Mouse (Mus musculus): ENCODE measurements around the gene Dstn.

Dstn gene
- long read RNA-seq, experiment 1, transcript Dstn-201 (4 exons, 1,911 nt): major isoform, 304 of 328 reads
- long read RNA-seq, experiment 1, partial matches to known transcripts: 17 of 328 reads
- long read RNA-seq, experiment 1, other reads (novel, unspliced or antisense): 7 of 328 reads
- long read RNA-seq, experiment 2, transcript Dstn-201 (4 exons, 1,911 nt): major isoform, 206 of 232 reads
- long read RNA-seq, experiment 2, partial matches to known transcripts: 11 of 232 reads
- long read RNA-seq, experiment 2, other reads (novel, unspliced or antisense): 15 of 232 reads

- intact Hi-C loops (cut with DNase I): loop anchor here (5.0 kb wide), 1 partner anchor 38 kb away; no protein-coding TSS in a partner anchor
These were observed at the start of gene Dstn for GRCm38 (mm10) chr2:143914760-143915599. Dstn (plus strand) TSS chr2:143915320.

DNA sequence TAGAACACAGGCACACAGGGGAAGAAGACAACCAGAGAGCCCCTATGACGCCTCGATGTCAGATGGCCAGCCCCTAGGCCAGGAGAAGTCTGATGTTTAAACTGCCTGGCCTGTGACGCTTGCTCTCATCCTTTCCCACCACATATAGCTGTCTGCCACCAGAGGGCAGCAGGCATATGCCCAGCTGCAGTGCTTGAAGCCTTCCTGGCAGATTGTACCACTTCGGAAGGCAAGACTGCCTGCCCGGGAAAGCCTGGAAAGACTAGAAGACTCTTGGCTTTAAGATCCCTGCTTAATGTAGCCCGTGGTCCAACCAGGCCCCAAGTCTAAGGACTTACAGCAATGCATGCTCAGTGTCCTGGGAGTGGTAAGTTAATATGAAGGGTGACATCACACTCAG lies 47.8 kb upstream of the Dstn start:
- intact Hi-C loops (cut with DNase I): loop anchor here (2.0 to 10.0 kb wide), 4 partner anchors 77 to 417 kb away; no protein-coding TSS in a partner anchor

- intact Hi-C loops (cut with DNase I): no loop called here
These were observed 44.0 kb upstream of the Dstn start for GRCm38 (mm10) chr2:143870936-143871688.

GRCm38 (mm10) chr2:143876026-143876425 lies 39.1 kb upstream of the Dstn start:
- intact Hi-C loops (cut with DNase I): loop anchor here (5.0 kb wide), 1 partner anchor 41 kb away; the partner anchor contains the start of gene Dstn

GRCm38 (mm10) chr2:143876929-143877632 lies 38.0 kb upstream of the Dstn start:
- intact Hi-C loops (cut with DNase I): loop anchor here (5.0 kb wide), 1 partner anchor 40 kb away; the partner anchor contains the start of gene Dstn

GRCm38 (mm10) chr2:143879311-143879710 lies 35.8 kb upstream of the Dstn start:
- intact Hi-C loops (cut with DNase I): loop anchor here (5.0 kb wide), 1 partner anchor 38 kb away; the partner anchor contains the start of gene Dstn

DNA sequence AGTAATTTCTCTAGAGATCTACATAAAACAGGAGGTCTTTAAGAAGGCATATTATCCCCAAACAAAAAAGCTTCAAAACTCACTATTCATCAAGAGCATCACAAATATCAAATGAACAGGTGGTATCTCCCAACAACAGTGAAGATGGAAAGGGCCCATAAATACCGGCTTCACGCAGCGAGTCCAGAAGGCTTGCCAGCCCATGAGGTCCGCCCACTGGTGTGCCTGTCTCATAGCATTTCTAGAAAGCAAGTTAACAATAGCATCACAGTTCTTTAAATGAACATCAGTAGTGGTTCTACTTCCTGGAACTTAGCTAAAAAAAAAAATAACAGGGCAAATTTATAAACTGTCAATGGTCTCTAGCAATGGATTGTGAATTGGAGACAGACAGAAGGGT lies 33.1 kb upstream of the Dstn start:
- intact Hi-C loops (cut with DNase I): no loop called here

DNA sequence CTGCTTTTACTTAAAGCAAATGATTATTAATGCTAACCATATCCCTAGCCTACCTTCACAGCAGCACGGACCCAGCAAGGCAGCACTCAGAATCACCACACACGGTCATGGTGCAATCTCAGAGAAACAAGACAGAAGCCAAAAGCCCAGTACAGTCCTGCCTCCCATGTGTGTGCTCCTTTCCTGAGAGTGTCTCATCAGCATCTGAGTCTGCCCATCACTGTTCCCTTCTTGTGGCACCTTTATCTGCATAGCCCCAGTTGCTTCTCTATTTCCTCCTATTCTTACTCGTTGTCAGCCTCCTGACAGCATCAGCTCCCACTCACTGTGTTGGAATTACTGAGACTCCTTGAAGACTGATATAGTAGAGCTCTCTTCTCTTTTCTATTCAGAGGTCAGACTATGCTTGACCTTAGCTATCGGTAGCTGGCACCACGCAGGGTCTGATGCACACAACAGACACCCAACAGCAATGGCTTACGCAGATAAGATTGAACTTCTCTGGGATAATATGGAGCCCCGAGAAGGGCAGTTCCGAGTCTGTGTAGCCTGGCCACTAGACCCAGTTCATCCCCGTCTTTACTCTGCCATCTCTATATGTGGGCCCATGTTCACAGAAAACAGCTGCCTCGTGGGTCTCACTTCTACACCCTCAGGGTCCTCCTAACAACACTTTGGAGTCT lies 32.4 kb upstream of the Dstn start:
- intact Hi-C loops (cut with DNase I): no loop called here

- intact Hi-C loops (cut with DNase I): no loop called here
These were observed 25.8 kb upstream of the Dstn start for GRCm38 (mm10) chr2:143889131-143889859.

- intact Hi-C loops (cut with DNase I): no loop called here
These were observed 25.2 kb upstream of the Dstn start for GRCm38 (mm10) chr2:143889860-143890433.

- intact Hi-C loops (cut with DNase I): no loop called here
These were observed 23.6 kb upstream of the Dstn start for GRCm38 (mm10) chr2:143891302-143892048.

DNA sequence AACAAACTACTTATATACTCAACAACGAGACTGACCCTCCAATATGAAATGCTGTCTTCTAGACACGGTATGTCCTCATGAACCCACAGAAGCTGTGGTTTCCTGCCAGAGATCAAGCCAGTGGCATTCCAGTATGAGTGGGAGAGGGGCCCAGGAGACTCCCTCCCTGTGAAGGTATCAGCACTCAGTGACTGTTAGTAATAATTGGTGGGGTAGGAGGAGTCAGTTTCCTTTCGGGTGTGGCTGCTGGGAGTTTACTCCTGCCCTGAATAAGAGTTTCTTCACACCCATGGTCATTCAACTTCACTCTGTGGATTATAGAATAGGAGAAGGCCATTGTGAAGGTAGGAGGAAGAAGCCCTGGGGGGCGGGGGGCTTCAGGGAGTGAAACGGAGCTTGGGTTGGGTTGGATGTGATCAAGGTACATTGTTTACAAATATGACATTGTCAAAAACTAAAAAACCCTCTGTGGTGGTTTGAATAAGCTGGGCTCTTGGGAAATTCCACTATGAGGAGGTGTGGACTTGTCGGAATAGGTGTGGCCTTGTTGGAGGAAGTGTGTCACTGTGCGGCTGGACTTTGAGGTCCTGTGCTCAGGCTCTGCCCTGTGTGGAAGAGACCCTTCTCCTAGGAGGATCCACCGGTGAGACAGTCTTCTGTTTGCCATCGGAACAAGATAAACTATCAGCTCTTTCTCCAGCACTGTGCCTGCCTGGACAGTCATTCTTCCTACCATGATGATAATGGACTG lies 15.5 kb upstream of the Dstn start:
- intact Hi-C loops (cut with DNase I): no loop called here

DNA sequence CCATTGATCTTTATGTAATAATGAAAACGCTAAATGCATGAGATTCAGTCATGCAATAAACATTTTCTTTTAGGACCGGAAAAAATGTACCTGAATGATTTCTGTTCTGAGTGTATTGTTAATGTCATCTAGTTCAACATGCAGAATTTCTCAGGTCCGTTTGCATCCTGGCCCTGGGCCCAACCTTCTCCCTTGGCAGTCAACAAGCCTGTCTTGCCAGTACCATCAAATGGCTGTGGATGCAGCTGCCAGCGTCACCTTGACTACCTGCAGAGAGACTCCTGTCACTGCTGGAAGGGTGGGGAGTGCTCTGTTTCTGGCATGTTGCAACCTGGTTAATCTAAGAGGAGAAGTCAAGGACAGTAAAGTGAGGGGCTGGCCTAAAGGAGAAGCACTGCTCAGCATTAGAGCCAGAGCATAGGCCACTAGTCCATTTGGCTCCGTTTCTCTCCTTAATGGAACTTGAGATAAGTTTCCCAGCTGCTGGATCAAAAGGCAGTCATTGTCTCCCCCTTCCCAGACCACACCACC lies 14.2 kb upstream of the Dstn start:
- intact Hi-C loops (cut with DNase I): no loop called here

- intact Hi-C loops (cut with DNase I): no loop called here
These were observed 11.6 kb upstream of the Dstn start for GRCm38 (mm10) chr2:143903376-143904045.

DNA sequence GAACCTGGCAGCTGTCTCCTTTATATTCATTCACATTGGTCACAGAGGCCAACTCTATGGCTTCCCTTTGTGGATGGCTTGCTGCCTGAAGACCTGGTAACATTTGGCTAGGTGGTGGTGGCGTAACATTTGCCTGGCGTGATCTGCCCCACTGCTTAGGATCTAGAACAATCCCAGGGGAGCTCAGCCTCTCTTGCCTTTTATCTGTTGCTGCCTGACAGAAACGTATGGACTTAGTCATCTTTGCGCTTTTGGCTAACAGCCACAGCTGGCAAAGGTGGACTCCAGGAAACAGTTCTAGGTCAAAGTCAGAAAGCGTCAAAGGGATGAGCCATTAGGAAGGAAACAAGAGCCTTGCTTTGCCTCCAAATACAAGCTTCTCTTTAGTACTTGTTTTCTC lies 10.2 kb upstream of the Dstn start:
- intact Hi-C loops (cut with DNase I): no loop called here

DNA sequence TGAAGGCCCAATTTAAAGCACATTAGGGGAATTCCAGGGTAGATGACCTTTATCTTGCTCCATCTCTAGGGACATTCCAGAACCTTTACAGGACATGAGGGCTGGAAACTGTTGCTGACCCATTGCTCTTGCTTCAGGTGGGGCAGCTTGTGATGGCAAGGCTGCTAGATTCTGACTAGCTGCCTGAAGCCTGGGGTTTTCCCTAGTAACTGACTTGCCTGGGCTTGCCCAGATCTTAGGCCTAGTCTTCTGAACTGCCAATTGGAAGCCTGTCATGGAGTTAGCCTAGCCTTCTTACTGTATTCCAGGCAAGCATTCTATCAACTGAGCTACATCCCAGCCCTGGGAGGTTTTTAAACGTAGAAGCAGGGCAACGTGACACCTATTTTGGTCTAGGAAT lies 5.9 kb upstream of the Dstn start:
- intact Hi-C loops (cut with DNase I): no loop called here

GRCm38 (mm10) chr2:143912199-143912598 lies 2.9 kb upstream of the Dstn start:
- intact Hi-C loops (cut with DNase I): no loop called here

Data from adrenal gland (tissue).